Mouse (Mus musculus) kidney, postnatal 0 days (tissue): ENCODE results near the gene Rere. TPM values are rescaled to one million over a fixed set of nuclear protein-coding genes. Genes with fewer than 3 reads are reported as not detected.

Experiments used
- ATAC-seq: fragments of 200-750 bp; cut with Nextera tagmentation; replicated peaks from 2 replicates; pipeline ENCODE4 v1.8.0; 2017; ENCODE audit warnings: low read depth, moderate number of reproducible peaks, moderate TSS enrichment, moderate library complexity; ENCODE audit not compliant: low FRiP score
- DNase-seq: peaks from one replicate; pipeline ENCODE4 v3.0.0-alpha.2; 2016; ENCODE audit warnings: low spot score
- H3K27ac ChIP-seq: fragments of 300-500 bp; sonication (generic); 2 replicates; pipeline ENCODE4 v1.5.1; 2014; ENCODE audit warnings: mild to moderate bottlenecking
- H3K27me3 ChIP-seq: fragments of 300-500 bp; sonication (generic); 2 replicates; pipeline ENCODE4 v1.6.1; 2014; ENCODE audit warnings: low read length, mixed read lengths; ENCODE audit not compliant: insufficient read depth
- H3K36me3 ChIP-seq: fragments of 300-500 bp; sonication (generic); 2 replicates; pipeline ENCODE4 v1.6.1; 2014; ENCODE audit warnings: low read length, mixed read lengths; ENCODE audit not compliant: insufficient read depth
- H3K4me1 ChIP-seq: fragments of 300-500 bp; sonication (generic); replicated peaks from 2 replicates; pipeline ENCODE4 v1.6.1; 2014; ENCODE audit warnings: antibody characterized with exemption, low read length, mixed read lengths; ENCODE audit not compliant: insufficient read depth
- H3K4me2 ChIP-seq: fragments of 300-500 bp; sonication (generic); 2 replicates; pipeline ENCODE4 v1.6.1; 2014; ENCODE audit warnings: mild to moderate bottlenecking, low read length, moderate library complexity, mixed read lengths
- H3K4me3 ChIP-seq: fragments of 300-500 bp; sonication (generic); replicated peaks from 2 replicates; pipeline ENCODE4 v1.5.1; 2014; ENCODE audit warnings: low read depth, low read length
- H3K9ac ChIP-seq: fragments of 300-500 bp; sonication (generic); 2 replicates; pipeline ENCODE4 v1.6.1; 2014; ENCODE audit warnings: low read depth, low read length
- H3K9me3 ChIP-seq: fragments of 300-500 bp; sonication (generic); replicated peaks from 2 replicates; pipeline ENCODE4 v1.6.1; 2016; ENCODE audit warnings: low read length, inconsistent platforms, mixed read lengths
- CTCF ChIP-seq: IDR thresholded peaks from 2 replicates; pipeline ENCODE4 v1.5.1; 2016; ENCODE audit warnings: antibody characterized with exemption, low read depth, mild to moderate bottlenecking, moderate library complexity
- WGBS: fragments of 180-500 bp; shearing (Covaris S2); extraction: QIAGEN DNeasy Blood & Tissue Kit; methylation state at CpG from one replicate; pipeline ENCODE4 v1.1.7; 2014; 5-methylcytosine and 5-hydroxymethylcytosine counted together
- polyA plus RNA-seq: library from polyadenylated mRNA; unstranded; fragments of >200 nt; fragmentation: Nextera tagmentation; extraction: Ambion mirVana; gene quantifications from 2 replicates; pipeline ENCODE4 v1.2.1, GENCODE M21; 2015

Rere gene
- polyA plus RNA-seq, 1 experiment from 2014 or later: 29.8 TPM

DNA sequence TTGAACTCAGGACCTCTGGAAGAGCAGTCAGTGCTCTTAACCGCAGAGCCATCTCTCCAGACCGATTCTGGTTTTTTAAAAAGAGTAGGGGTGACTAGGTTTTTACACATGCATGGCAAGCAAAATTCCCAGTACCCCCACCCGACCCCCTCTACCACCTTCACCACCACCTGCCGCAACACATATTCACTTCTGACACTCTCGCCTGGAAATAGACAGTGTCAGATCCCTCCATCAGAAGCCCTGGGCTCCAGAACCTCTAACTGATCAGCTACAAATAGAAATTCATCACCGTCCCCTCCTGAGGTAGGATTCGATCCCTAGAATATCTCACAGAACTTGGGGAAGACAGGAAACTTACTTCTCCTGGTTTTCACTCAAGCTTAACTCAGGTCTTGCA lies 21.9 kb upstream of the Rere start:
- no peak overlapping the region for H3K4me3 ChIP-seq
- H3K9ac ChIP-seq: no peak overlapping the region
- no peak for TF ChIP-seq CTCF
- WGBS: 95% methylated on average over 7 of the region's 7 CpGs
- H3K4me2 ChIP-seq: no peak overlapping the region
- H3K4me1 ChIP-seq: no peaks in the 10 kb centered on the region; the same call in 1 of the 2 replicates
- H3K27ac ChIP-seq: no peak overlapping the region
- no peaks in the 10 kb centered on the region for H3K9me3 ChIP-seq
- ATAC-seq (no peak), DNase-seq (no peak)
- H3K36me3 ChIP-seq: no peaks in the 10 kb centered on the region
- no peaks in the 10 kb centered on the region for H3K27me3 ChIP-seq

DNA sequence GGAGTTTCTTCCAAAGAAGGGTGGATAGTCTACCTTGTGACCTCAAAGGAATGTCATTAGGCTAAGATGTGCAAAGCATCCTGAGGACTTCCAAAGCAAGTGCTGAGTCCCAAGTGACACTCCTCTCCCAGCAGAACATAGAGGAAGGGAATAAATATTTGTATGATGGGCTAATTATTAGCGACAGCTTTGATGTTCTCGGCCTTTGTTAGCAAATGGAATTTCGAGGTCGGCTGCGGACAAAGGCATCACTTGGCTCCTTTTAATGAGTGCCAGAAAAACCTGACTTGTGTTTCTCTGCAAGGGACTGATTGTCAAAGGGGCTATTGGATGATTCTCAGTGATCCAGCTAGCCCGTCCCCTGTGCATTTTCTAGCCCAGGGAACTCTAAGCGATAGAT lies 21.3 kb upstream of the Rere start:
- WGBS: 62% methylated on average over 7 of the region's 7 CpGs

DNA sequence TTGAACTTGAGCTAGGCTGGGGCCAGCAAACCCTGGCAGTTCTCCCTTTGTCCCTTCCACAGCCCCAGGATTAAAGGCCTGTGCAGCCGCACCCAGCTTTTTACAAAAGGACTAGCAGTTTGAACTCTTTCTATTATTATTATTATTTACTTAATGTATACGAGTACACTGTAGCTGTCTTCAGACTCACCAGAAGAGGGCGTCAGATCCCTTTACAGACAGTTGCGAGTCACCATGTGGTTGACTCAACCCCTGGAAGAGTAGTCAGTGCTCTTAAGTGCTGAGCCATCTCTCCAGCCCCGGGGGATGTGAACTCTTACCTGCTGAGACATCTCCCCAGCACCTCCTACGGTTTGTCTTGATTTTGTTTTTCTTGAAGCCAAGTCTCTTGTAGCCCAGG lies 20.7 kb upstream of the Rere start:
- Histone ChIP-seq H3K27ac (no peak overlapping the region), H3K4me1 (no peaks in the 10 kb centered on the region; the same call in 1 of the 2 replicates), H3K4me2 (no peak overlapping the region), H3K36me3 (no peaks in the 10 kb centered on the region), H3K27me3 (no peaks in the 10 kb centered on the region), H3K4me3 (no peak overlapping the region), H3K9me3 (no peaks in the 10 kb centered on the region), H3K9ac (no peak overlapping the region)
- peak; percentile 62 for DNase-seq
- 48% methylated on average over 6 of the region's 6 CpGs for WGBS
- ATAC-seq: no peak
- TF ChIP-seq CTCF: peak; percentile 72

More for the DNA sequence above, 21.3 kb upstream of the Rere start:
- DNase-seq (no peak), ATAC-seq (no peak)
- no peaks in the 10 kb centered on the region for H3K36me3 ChIP-seq
- H3K4me3 ChIP-seq: no peak overlapping the region
- no peaks in the 10 kb centered on the region for H3K27me3 ChIP-seq
- H3K4me1 ChIP-seq: no peaks in the 10 kb centered on the region; the same call in 1 of the 2 replicates
- no peak overlapping the region for H3K4me2 ChIP-seq
- no peak for TF ChIP-seq CTCF
- no peaks in the 10 kb centered on the region for H3K9me3 ChIP-seq
- H3K9ac ChIP-seq: no peak overlapping the region
- no peak overlapping the region for H3K27ac ChIP-seq

DNA sequence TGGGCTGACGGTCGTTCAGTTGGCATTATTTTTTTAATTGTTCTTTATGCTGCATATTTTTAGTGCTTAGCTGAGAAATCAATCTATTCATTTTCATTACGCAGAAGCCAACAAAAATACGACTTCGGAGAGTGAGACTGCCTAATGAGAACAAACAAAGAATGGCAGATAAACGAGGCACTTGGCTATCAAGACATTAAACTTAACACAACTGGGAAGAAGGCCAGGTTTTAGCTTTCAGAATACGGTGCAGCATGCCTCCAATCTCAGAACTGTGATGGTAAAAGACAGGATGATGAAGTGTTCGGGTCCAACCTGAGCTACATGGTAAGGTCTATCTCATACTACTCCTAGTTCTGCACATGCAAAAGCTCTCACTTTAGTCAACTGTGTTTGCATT lies 19.1 kb upstream of the Rere start:
- Histone ChIP-seq H3K4me1 (no peaks in the 10 kb centered on the region; the same call in 1 of the 2 replicates), H3K9me3 (no peaks in the 10 kb centered on the region), H3K27me3 (no peaks in the 10 kb centered on the region), H3K36me3 (no peaks in the 10 kb centered on the region), H3K9ac (no peak overlapping the region), H3K4me3 (no peak overlapping the region), H3K27ac (no peak overlapping the region), H3K4me2 (no peak overlapping the region)
- ATAC-seq (no peak), DNase-seq (peak; percentile 75)
- no peak for TF ChIP-seq CTCF
- 55% methylated on average over 8 of the region's 8 CpGs for WGBS

DNA sequence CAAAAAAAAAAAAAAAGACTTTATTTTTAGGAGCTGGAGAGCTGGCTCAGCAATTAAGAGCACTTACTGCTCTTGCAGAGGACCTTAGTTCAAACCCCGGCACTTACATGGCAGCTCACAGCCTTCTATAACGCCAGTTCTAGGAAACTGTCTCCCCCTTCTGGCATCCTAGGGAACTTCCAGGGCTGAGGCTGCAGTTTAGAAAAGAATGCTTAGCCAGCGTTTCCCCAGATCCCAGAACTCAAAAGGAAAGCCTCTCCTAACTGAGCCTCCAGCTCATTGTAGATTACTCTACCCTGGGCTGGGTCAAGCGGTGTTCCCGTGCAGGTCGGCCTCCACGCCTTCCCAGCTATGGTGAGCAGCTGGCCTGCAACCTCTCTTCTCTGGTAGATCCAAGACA lies 16.5 kb upstream of the Rere start:
- H3K9ac ChIP-seq: no peak overlapping the region
- peaks cover 8% of the 10 kb centered on the region for H3K4me1 ChIP-seq
- H3K36me3 ChIP-seq: no peaks in the 10 kb centered on the region
- no peaks in the 10 kb centered on the region for H3K27me3 ChIP-seq
- H3K27ac ChIP-seq: no peak overlapping the region
- DNase-seq: no peak
- H3K4me3 ChIP-seq: no peak overlapping the region
- H3K4me2 ChIP-seq: no peak overlapping the region
- TF ChIP-seq CTCF: peak; percentile 63
- WGBS: 55% methylated on average over 7 of the region's 7 CpGs
- no peaks in the 10 kb centered on the region for H3K9me3 ChIP-seq
- no peak for ATAC-seq

DNA sequence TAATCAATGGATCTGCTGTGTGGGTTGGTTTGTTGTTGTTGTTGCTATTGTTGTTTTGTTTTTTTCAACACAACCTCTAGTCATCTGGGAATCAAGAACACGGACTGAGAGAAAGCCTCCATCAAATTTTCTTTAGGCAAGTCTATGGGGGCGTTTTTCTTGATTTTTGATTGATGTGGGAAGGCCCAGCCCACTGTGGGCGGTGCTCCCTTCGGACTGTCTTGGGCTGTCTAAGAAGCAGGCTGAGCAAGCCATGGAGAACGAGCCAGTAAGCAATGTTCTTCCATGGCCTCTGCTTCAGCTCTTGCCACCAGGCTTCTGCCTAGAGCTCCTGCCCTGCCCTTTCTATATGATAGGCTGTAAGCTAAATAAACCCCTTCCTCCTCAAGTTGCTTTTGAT lies 16.0 kb upstream of the Rere start:
- H3K9ac ChIP-seq: no peak overlapping the region
- no peak for TF ChIP-seq CTCF
- H3K27ac ChIP-seq: no peak overlapping the region
- H3K27me3 ChIP-seq: no peaks in the 10 kb centered on the region
- no peak overlapping the region for H3K4me3 ChIP-seq
- WGBS: 62% methylated on average over 5 of the region's 5 CpGs
- no peaks in the 10 kb centered on the region for H3K9me3 ChIP-seq
- H3K4me2 ChIP-seq: no peak overlapping the region
- ATAC-seq (no peak), DNase-seq (no peak)
- H3K4me1 ChIP-seq: peaks cover 9% of the 10 kb centered on the region
- H3K36me3 ChIP-seq: no peaks in the 10 kb centered on the region

DNA sequence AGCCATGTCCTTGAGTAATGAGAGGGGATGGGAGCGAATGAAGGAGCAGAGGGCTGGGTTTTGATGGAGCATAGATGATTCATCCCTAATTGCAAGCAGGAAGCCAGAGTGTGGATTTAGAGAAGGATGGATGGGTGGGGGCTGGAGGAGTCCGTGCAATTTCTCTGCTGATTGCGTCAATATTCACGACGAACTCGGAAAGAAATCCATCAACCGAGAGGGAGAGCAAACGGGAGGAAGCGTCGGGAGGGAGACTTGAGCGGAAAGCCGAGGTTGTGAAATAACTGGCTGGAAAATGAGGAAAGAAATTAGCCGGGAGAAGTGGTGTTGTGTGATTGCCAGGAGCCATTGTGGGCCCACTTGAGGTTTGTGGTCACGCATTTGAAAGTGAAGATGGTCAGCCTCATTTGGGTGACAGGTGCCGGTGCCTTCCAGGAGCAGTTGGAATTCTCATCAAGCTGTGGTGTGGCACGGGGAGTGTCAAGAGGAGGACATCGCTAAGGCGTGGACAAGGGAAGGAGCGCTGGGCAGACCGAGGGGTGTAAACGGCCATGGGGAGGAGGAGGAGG lies 14.7 kb upstream of the Rere start:
- H3K4me2 ChIP-seq: no peak overlapping the region
- no peak for ATAC-seq

More for the DNA sequence above, 14.7 kb upstream of the Rere start:
- WGBS: 60% methylated on average over 21 of the region's 21 CpGs
- no peak overlapping the region for H3K27ac ChIP-seq
- H3K9me3 ChIP-seq: no peaks in the 10 kb centered on the region
- peaks cover 10% of the 10 kb centered on the region for H3K4me1 ChIP-seq
- no peaks in the 10 kb centered on the region for H3K36me3 ChIP-seq
- H3K9ac ChIP-seq: no peak overlapping the region
- no peak for DNase-seq
- no peak for TF ChIP-seq CTCF
- H3K4me3 ChIP-seq: no peak overlapping the region
- H3K27me3 ChIP-seq: no peaks in the 10 kb centered on the region
